Mouse (Mus musculus) forebrain, postnatal 0 days (tissue): ENCODE measurements around the gene Wnt1. TPM values are rescaled to one million over a fixed set of nuclear protein-coding genes. Genes with fewer than 3 reads are reported as not detected.

Experiments used
- ATAC-seq: fragments of 200-750 bp; cut with Nextera tagmentation; 2 replicates; pipeline ENCODE4 v1.8.0; 2017; ENCODE audit warnings: mild to moderate bottlenecking, moderate library complexity
- DNase-seq: peaks from one replicate; pipeline ENCODE4 v3.0.0-alpha.2; 2015
- H3K27ac ChIP-seq: fragments of 300-500 bp; sonication (generic); 2 replicates; pipeline ENCODE4 v1.5.1; 2014; ENCODE audit warnings: low read depth, mild to moderate bottlenecking, antibody characterized with exemption, low read length, moderate library complexity, mixed read lengths
- H3K27me3 ChIP-seq: fragments of 300-500 bp; sonication (generic); 2 replicates; pipeline ENCODE4 v1.6.1; 2014; ENCODE audit warnings: mild to moderate bottlenecking, low read length, mixed read lengths; ENCODE audit not compliant: insufficient read depth
- H3K36me3 ChIP-seq: fragments of 300-500 bp; sonication (generic); 2 replicates; pipeline ENCODE4 v1.6.1; 2014; ENCODE audit warnings: mild to moderate bottlenecking, moderate library complexity; ENCODE audit not compliant: insufficient read depth
- H3K4me1 ChIP-seq: fragments of 300-500 bp; sonication (generic); 2 replicates; pipeline ENCODE4 v1.6.1; 2014; ENCODE audit warnings: antibody characterized with exemption; ENCODE audit not compliant: insufficient read depth
- H3K4me2 ChIP-seq: fragments of 300-500 bp; sonication (generic); 2 replicates; pipeline ENCODE4 v1.6.1; 2014; ENCODE audit warnings: low read depth, mild to moderate bottlenecking, moderate library complexity
- H3K4me3 ChIP-seq: fragments of 300-500 bp; sonication (generic); 2 replicates; pipeline ENCODE4 v1.5.1; 2014; ENCODE audit warnings: low read depth, low read length, mixed read lengths
- H3K9ac ChIP-seq: fragments of 300-500 bp; sonication (generic); 2 replicates; pipeline ENCODE4 v1.6.1; 2014; ENCODE audit warnings: mild to moderate bottlenecking
- H3K9me3 ChIP-seq: fragments of 300-500 bp; sonication (generic); 2 replicates; pipeline ENCODE4 v1.6.1; 2016; ENCODE audit warnings: low read length
- CTCF ChIP-seq: sonication (generic); IDR thresholded peaks from 2 replicates; pipeline ENCODE4 v1.5.1; 2016; ENCODE audit warnings: antibody characterized with exemption, control low read depth, low read depth
- WGBS: fragments of 180-500 bp; shearing (Covaris S2); extraction: QIAGEN DNeasy Blood & Tissue Kit; methylation state at CpG from one replicate; pipeline ENCODE4 v1.1.7; 2014; 5-methylcytosine and 5-hydroxymethylcytosine counted together
- polyA plus RNA-seq: library from polyadenylated mRNA; unstranded; fragments of >200 nt; fragmentation: Nextera tagmentation; extraction: Ambion mirVana; gene quantifications from 2 replicates; pipeline ENCODE4 v1.2.1, GENCODE M21; 2015
- total RNA-seq: library from RNA; depleted of rRNA; stranded (reverse); fragments of >200 nt; gene quantifications from 2 replicates; pipeline ENCODE4 v1.2.3, GENCODE M21; 2014

Gene Wnt1
- total and polyA plus RNA-seq, 2 experiments from 2014 or later, result 0.33 TPM; not detected in 1

DNA sequence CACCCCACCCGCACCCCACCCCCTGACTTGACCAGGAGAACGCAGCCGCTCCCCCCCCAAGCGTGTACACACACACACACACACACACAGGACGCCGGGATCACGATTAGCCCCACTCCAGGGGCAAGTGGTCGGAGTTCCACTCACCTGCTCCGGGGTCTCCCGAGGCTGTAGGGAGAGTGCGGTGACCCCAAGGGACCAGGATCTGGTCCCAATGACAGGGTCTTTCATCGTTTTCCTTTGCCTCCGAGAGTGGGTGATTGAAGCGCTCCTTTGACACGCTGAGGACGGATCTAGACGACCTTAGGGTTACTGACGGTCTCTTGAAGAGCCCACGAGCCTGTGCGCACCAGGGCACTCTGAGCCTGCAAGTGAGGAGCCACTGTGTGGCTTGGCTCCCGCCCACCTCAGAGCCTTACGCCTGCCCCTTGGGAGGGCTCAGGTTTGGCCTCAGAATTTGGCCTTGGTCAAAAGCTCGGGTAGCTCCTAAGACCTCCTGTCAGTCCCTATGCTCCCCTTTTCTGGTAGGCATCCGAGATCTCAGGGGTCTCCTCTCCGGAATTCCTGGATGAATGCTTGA is 11.4 kb upstream of the Wnt1 start:
- Histone ChIP-seq H3K27me3 (peaks cover 89% of the 10 kb centered on the region), H3K9ac (no peak overlapping the region), H3K27ac (no peak overlapping the region), H3K4me2 (peak overlapping the region; percentile 44), H3K9me3 (no peaks in the 10 kb centered on the region), H3K36me3 (no peaks in the 10 kb centered on the region), H3K4me3 (peak overlapping the region; percentile 20), H3K4me1 (no peaks in the 10 kb centered on the region)
- TF ChIP-seq CTCF, result no peak
- 2% methylated on average over 25 of the region's 25 CpGs for WGBS
- DNase-seq, result no peak
- ATAC-seq, result no peak

DNA sequence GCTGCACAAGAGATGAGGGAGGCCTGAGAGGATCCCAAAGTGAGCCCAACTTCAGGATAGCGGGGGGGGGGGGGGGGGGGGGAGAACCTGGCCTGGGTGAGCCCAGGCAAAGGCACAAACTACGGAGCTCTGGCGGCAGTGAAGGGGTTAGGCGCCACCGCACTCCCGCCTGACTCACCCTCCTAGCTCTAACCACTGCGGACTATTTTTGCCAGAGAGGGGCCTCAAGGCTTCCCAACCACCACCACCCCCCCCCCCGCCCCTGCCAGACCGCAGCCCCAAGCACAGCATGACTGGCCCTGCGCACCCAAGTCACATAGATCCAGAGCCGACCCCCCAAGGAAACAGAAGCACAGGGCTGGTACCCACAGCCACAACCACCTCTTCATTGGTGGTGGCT is 10.9 kb upstream of the Wnt1 start:
- ATAC-seq (no peak), DNase-seq (no peak)
- Histone ChIP-seq H3K9me3 (no peaks in the 10 kb centered on the region), H3K4me3 (no peak overlapping the region), H3K27ac (no peak overlapping the region), H3K9ac (no peak overlapping the region), H3K27me3 (peaks cover 84% of the 10 kb centered on the region), H3K4me1 (no peaks in the 10 kb centered on the region), H3K36me3 (no peaks in the 10 kb centered on the region), H3K4me2 (no peak overlapping the region)
- 4% methylated on average over 10 of the region's 11 CpGs for WGBS
- no peak for TF ChIP-seq CTCF

DNA sequence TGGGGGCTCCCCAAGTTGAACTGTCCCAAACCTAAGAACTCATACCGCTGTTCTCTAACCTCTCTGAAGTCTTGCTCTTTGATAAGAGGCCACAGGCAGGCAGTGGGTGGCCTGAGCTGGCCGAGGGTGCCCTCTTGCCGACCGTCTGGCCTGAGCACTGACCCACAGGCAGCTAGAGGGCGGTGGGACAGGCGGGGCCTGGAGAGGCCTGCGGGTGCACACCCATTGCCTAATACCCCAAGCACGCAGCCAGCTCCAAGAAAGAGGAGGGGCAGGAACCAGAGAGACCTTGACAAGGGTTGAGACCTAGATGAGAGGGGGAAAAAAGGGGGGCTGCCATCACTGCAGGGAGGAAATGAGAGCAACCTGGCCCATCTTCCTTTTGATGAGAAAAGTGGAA is 9.6 kb upstream of the Wnt1 start:
- no peak overlapping the region for H3K27ac ChIP-seq
- no peak for TF ChIP-seq CTCF
- WGBS, result 6% methylated on average over 8 of the region's 8 CpGs
- H3K4me3 ChIP-seq, result no peak overlapping the region
- no peaks in the 10 kb centered on the region for H3K36me3 ChIP-seq
- H3K27me3 ChIP-seq, result peaks cover 71% of the 10 kb centered on the region
- ATAC-seq (no peak), DNase-seq (no peak)
- no peaks in the 10 kb centered on the region for H3K4me1 ChIP-seq
- no peak overlapping the region for H3K9ac ChIP-seq
- no peaks in the 10 kb centered on the region for H3K9me3 ChIP-seq
- no peak overlapping the region for H3K4me2 ChIP-seq

DNA sequence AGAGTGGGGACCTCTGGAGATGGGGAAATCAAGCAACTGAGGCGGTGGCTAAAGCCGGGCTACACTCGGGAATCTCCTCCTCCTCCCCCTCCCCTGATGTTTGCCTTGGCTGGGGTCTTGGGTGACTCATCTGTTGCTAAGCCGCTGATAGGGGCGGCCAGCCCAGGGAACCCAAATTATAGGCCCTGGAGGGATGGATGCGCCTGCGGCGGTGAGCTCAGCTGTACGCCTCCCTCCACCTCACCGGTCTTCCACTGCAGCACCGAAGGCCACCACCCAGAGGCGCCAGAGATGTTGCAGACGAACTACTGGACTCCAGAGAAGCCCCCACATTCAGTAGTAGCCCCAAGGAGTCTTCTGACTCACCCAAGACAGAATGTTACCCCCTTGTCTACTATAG is 9.1 kb upstream of the Wnt1 start:
- Histone ChIP-seq H3K4me2 (no peak overlapping the region), H3K9me3 (no peaks in the 10 kb centered on the region), H3K9ac (no peak overlapping the region), H3K27me3 (peaks cover 66% of the 10 kb centered on the region), H3K4me3 (no peak overlapping the region), H3K36me3 (no peaks in the 10 kb centered on the region), H3K27ac (no peak overlapping the region), H3K4me1 (no peaks in the 10 kb centered on the region)
- ATAC-seq, result no peak
- WGBS, result under 1% methylated on average over 13 of the region's 13 CpGs
- peak; percentile 23; the same call in 1 of the 2 replicates for TF ChIP-seq CTCF
- DNase-seq, result no peak

DNA sequence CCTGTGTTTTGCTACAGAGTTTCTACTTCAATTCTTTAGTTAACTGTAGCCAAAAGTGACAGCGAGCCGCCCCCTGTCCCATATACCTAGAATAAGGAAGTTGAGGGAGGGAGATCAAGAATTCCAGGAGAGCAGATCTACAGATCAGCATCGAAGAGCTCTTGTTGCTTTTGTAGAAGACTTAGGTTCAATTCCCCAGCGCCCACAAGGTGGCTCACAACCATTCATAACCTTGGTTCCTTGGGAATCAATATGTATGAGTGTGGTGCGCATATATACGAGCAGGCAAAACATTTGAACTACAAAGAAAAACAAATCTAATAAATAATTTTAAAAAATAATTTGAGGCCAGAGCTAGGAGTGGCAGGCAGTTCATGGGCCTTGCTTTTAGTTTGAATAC is 8.5 kb upstream of the Wnt1 start:
- Histone ChIP-seq H3K9ac (no peak overlapping the region), H3K4me1 (no peaks in the 10 kb centered on the region), H3K36me3 (no peaks in the 10 kb centered on the region), H3K27me3 (peaks cover 60% of the 10 kb centered on the region), H3K9me3 (0 out of 2 replicates have a peak, but pooled peaks cover 3% of the 10 kb centered on the region), H3K4me2 (no peak overlapping the region), H3K4me3 (no peak overlapping the region), H3K27ac (no peak overlapping the region)
- ATAC-seq, result no peak
- no peak; the same call in 1 of the 2 replicates for TF ChIP-seq CTCF
- 28% methylated on average over 6 of the region's 6 CpGs for whole genome bisulfite sequencing
- DNase-seq, result no peak

DNA sequence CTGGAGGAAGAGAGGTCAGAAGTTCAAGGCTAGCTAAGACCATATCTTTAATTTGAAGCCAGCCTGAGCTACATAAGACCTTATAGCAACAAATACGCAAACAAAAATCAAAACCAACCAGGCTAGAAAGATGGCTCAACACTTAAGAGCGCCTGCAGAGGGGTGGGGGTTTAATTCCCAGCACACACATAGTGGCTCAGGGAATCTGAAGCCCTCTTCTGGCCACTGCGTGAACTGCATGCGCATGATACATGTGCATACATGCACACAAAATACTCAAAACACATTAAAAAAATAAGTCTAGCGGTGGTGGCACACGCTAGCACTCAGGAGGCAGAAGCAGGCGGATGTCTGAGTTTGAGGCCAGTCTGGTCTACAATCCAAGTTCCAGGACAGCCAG is 3.9 kb upstream of the Wnt1 start:
- Histone ChIP-seq H3K4me3 (no peak overlapping the region), H3K27ac (no peak overlapping the region), H3K9ac (no peak overlapping the region), H3K27me3 (peaks cover 48% of the 10 kb centered on the region), H3K36me3 (no peaks in the 10 kb centered on the region), H3K4me1 (no peaks in the 10 kb centered on the region), H3K4me2 (no peak overlapping the region), H3K9me3 (0 out of 2 replicates have a peak, but pooled peaks cover 3% of the 10 kb centered on the region)
- no peak; the same call in 1 of the 2 replicates for ATAC-seq
- peak; percentile 71 for TF ChIP-seq CTCF
- WGBS, result 40% methylated on average over 7 of the region's 7 CpGs
- no peak for DNase-seq

DNA sequence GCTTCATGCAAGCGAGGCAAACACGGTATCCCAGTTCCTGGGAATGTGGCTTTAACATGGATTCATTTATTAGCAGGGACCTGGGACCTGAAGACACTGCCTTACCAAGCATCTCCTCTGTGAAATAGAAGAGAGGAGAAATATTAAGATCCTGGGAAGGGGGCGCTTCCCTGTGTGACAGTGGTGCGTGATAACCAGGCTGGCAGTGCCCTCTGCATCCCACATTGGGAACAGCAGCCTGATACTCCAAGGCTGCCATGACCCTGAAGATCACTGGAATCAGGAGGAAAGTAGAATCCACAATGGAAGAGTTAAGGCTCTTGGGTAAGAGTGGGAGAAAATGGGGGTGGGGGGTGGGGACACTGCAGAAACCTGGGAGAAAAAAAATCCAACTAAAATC is 1.7 kb upstream of the Wnt1 start:
- no peak overlapping the region for H3K4me2 ChIP-seq
- ATAC-seq (peak; percentile 83), DNase-seq (peak; percentile 71)
- no peak overlapping the region for H3K27ac ChIP-seq
- no peak overlapping the region for H3K4me3 ChIP-seq
- TF ChIP-seq CTCF, result peak; percentile 87
- no peak overlapping the region for H3K9ac ChIP-seq
- H3K36me3 ChIP-seq, result no peaks in the 10 kb centered on the region
- H3K9me3 ChIP-seq, result 0 out of 2 replicates have a peak, but pooled peaks cover 3% of the 10 kb centered on the region
- peaks cover 52% of the 10 kb centered on the region for H3K27me3 ChIP-seq
- H3K4me1 ChIP-seq, result no peaks in the 10 kb centered on the region
- 17% methylated on average over 4 of the region's 4 CpGs for WGBS
